Mouse (Mus musculus) heart, postnatal 14 days (tissue): ENCODE measurements around the gene Rpl36. TPM values are rescaled to one million over a fixed set of nuclear protein-coding genes. Genes with fewer than 3 reads are reported as not detected.

Experiments used
- DNase-seq, 2 experiments: peaks; one replicate each; pipeline ENCODE4 v3.0.0; 2021 to 2022
- intact Hi-C: fragments of 180-260 bp; cut with DNase I; formaldehyde crosslinking; loops from one replicate; pipeline ENCODE4 v1.15.1; 2025
- long read RNA-seq, 2 experiments: library from polyadenylated mRNA; stranded (forward); transcript quantifications; one replicate each; pipeline ENCODE4 v2.0.0; 2021
- total RNA-seq, 2 experiments: library from RNA; stranded (reverse); gene quantifications; 2 replicates each; pipeline ENCODE4 v1.2.3; 2021

The Rpl36 gene
- total RNA-seq: 100 to 1,000 TPM; 717 to 746 TPM
- long read RNA-seq, experiment 1, transcript Rpl36-201 (4 exons, 383 nt): major isoform, 58 of 63 reads
- long read RNA-seq, experiment 1, partial matches to known transcripts: 5 of 63 reads
- long read RNA-seq, experiment 1, other reads (novel, unspliced or antisense): 0 of 63 reads
- long read RNA-seq, experiment 2, transcript Rpl36-201 (4 exons, 383 nt): major isoform, 76 of 84 reads
- long read RNA-seq, experiment 2, partial matches to known transcripts: 8 of 84 reads
- long read RNA-seq, experiment 2, other reads (novel, unspliced or antisense): 0 of 84 reads

- DNase-seq: peak; percentile 96 to 98
- intact Hi-C loops: loop anchor here (1.0 kb wide), 1 partner anchor 56 kb away; no protein-coding TSS in a partner anchor
Observed at GRCm38 (mm10) chr17:56613236-56613844, at the start of gene Rpl36. Gene Rpl36, plus strand, starts transcription at chr17:56613416.

GRCm38 (mm10) chr17:56566293-56566692 lies 46.9 kb upstream of the Rpl36 start:
- intact Hi-C loops: no loop called here

GRCm38 (mm10) chr17:56566918-56567317 lies 46.3 kb upstream of the Rpl36 start:
- intact Hi-C loops: no loop called here
- DNase-seq: no peak

More at GRCm38 (mm10) chr17:56566293-56566692, 46.9 kb upstream of the Rpl36 start:
- DNase-seq: no peak

- intact Hi-C loops: no loop called here
- DNase-seq: no peak
Observed at GRCm38 (mm10) chr17:56567370-56567769, 45.8 kb upstream of the Rpl36 start.

- DNase-seq: no peak
- intact Hi-C loops: no loop called here
Observed at GRCm38 (mm10) chr17:56570287-56570686, 42.9 kb upstream of the Rpl36 start.

- intact Hi-C loops: no loop called here
- DNase-seq: no peak
Observed at GRCm38 (mm10) chr17:56572154-56572553, 41.1 kb upstream of the Rpl36 start.

GRCm38 (mm10) chr17:56572939-56573338 lies 40.3 kb upstream of the Rpl36 start:
- no peak for DNase-seq
- intact Hi-C loops: no loop called here

GRCm38 (mm10) chr17:56583071-56583470 lies 30.1 kb upstream of the Rpl36 start:
- intact Hi-C loops: no loop called here
- no peak for DNase-seq

- peak; percentile 44 for DNase-seq
- intact Hi-C loops: no loop called here
Observed at GRCm38 (mm10) chr17:56583611-56584256, 29.5 kb upstream of the Rpl36 start.

GRCm38 (mm10) chr17:56584257-56585130 lies 28.7 kb upstream of the Rpl36 start, which contains the start of the genes Safb2 and Safb:
Gene Safb2, minus strand, starts transcription at chr17:56584585.
Gene Safb, plus strand, starts transcription at chr17:56584825.
- intact Hi-C loops: loop anchor here (5.0 kb wide), 1 partner anchor 697 kb away; no protein-coding TSS in a partner anchor

GRCm38 (mm10) chr17:56585171-56585821 lies 27.9 kb upstream of the Rpl36 start:
- peak; percentile 57 to 58 for DNase-seq
- intact Hi-C loops: loop anchor here (5.0 kb wide), 1 partner anchor 698 kb away; no protein-coding TSS in a partner anchor

More at GRCm38 (mm10) chr17:56584257-56585130, 28.7 kb upstream of the Rpl36 start, which contains the start of the genes Safb2 and Safb:
- DNase-seq: peak; percentile 100

- no peak for DNase-seq
- intact Hi-C loops: loop anchor here (2.0 to 5.0 kb wide), 2 partner anchors 17 to 700 kb away; no protein-coding TSS in a partner anchor
Observed at GRCm38 (mm10) chr17:56587773-56588172, 25.4 kb upstream of the Rpl36 start.

- intact Hi-C loops: loop anchor here (2.0 to 5.0 kb wide), 2 partner anchors 16 to 702 kb away; no protein-coding TSS in a partner anchor
- DNase-seq: no peak
Observed at GRCm38 (mm10) chr17:56588921-56589320, 24.3 kb upstream of the Rpl36 start.

GRCm38 (mm10) chr17:56592553-56592952 lies 20.7 kb upstream of the Rpl36 start:
- DNase-seq: no peak
- intact Hi-C loops: no loop called here

- peak; percentile 54 for DNase-seq
- intact Hi-C loops: no loop called here
Observed at GRCm38 (mm10) chr17:56593527-56594271, 19.5 kb upstream of the Rpl36 start.

- no peak for DNase-seq
- intact Hi-C loops: loop anchor here (2.0 kb wide), 1 partner anchor 15 kb away; no protein-coding TSS in a partner anchor
Observed at GRCm38 (mm10) chr17:56603186-56604069, 9.8 kb upstream of the Rpl36 start.

- intact Hi-C loops: loop anchor here (2.0 kb wide), 1 partner anchor 15 kb away; no protein-coding TSS in a partner anchor
- no peak for DNase-seq
Observed at GRCm38 (mm10) chr17:56604070-56604380, 9.2 kb upstream of the Rpl36 start.

GRCm38 (mm10) chr17:56604422-56604821 lies 8.8 kb upstream of the Rpl36 start:
- no peak for DNase-seq
- intact Hi-C loops: loop anchor here (2.0 kb wide), 1 partner anchor 16 kb away; no protein-coding TSS in a partner anchor
